Mouse (Mus musculus): ENCODE measurements around the gene Flad1. TPM values are rescaled to one million over a fixed set of nuclear protein-coding genes. Genes with fewer than 3 reads are reported as not detected.

The Flad1 gene
- polyA plus RNA-seq, 1 experiment from 2014 or later, result 28.8 TPM

DNA sequence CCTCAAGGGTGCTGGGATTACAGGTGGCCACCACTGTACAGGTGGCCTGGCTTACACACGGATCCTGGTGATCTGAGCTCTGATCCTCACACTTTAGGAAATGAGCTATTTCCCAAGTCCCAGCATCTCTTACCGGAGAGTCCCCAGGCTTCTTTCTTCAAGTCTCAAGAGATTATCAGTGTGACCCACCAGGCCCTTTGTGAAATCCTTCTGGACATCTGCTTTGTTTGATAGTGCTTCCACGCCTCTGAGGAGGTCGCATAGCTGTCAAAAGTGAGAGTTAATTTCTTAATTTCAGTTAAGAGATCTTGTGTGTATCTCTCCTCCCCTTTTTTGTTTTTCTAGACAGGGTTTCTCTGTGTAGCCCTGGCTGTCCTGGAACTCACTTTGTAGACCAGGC lies 14.2 kb upstream of the Flad1 start:
- H3K36me3 ChIP-seq (ENCODE audit: insufficient read depth, low read length), result peaks cover 19% of the 10 kb centered on the region
- DNase-seq (ENCODE audit: low spot score), result no peak
- ATAC-seq (replicated peaks; ENCODE audit: low FRiP score, low read depth), result no peak
- H3K9me3 ChIP-seq (replicated peaks; ENCODE audit: low read length), result no peaks in the 10 kb centered on the region
- no peak overlapping the region for H3K4me2 ChIP-seq (ENCODE audit: low read length)
- H3K27ac ChIP-seq, result no peak overlapping the region
- TF ChIP-seq CTCF (IDR thresholded peaks at IDR 0.05; ENCODE audit: low read depth), result no peak
- H3K9ac ChIP-seq (ENCODE audit: low read depth, low read length), result no peak overlapping the region
- H3K4me1 ChIP-seq (replicated peaks; ENCODE audit: insufficient read depth, low read length), result peaks cover 13% of the 10 kb centered on the region
- no peaks in the 10 kb centered on the region for H3K27me3 ChIP-seq (ENCODE audit: insufficient read depth, low read length)
- 90% methylated on average over 4 of the region's 4 CpGs for WGBS
- H3K4me3 ChIP-seq (replicated peaks; ENCODE audit: low read depth, low read length), result no peak overlapping the region

DNA sequence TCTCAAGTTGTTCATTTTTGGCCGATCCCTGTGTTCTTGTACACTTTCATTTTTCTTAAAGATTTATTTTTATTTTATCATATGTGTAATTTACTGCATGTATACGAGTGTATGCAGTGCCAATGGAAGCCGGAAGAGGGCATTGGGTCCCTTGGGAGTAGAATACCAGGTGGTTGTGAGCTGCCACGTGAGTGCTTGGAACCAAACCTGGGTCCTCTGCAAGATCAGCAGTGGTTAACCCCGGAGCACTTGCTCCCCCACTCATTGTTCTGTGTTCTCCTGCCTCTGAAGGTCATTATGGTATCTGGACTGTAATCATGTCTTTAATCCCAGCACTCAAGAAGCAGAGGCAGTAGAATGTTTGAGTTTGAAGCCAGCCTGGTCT lies 13.5 kb upstream of the Flad1 start:
- no peak overlapping the region for H3K27ac ChIP-seq
- H3K4me2 ChIP-seq (ENCODE audit: low read length), result no peak overlapping the region
- ATAC-seq (replicated peaks; ENCODE audit: low FRiP score, low read depth) (no peak), DNase-seq (ENCODE audit: low spot score) (no peak)
- no peak for TF ChIP-seq CTCF (IDR thresholded peaks at IDR 0.05; ENCODE audit: low read depth)
- H3K4me1 ChIP-seq (replicated peaks; ENCODE audit: insufficient read depth, low read length), result peaks cover 19% of the 10 kb centered on the region
- H3K9me3 ChIP-seq (replicated peaks; ENCODE audit: low read length), result no peaks in the 10 kb centered on the region
- H3K36me3 ChIP-seq (ENCODE audit: insufficient read depth, low read length), result peaks cover 19% of the 10 kb centered on the region
- no peaks in the 10 kb centered on the region for H3K27me3 ChIP-seq (ENCODE audit: insufficient read depth, low read length)
- 71% methylated on average over 5 of the region's 5 CpGs for whole genome bisulfite sequencing
- no peak overlapping the region for H3K9ac ChIP-seq (ENCODE audit: low read depth, low read length)
- no peak overlapping the region for H3K4me3 ChIP-seq (replicated peaks; ENCODE audit: low read depth, low read length)

- Histone ChIP-seq H3K9me3 (replicated peaks; ENCODE audit: low read length) (no peaks in the 10 kb centered on the region), H3K4me1 (replicated peaks; ENCODE audit: insufficient read depth, low read length) (peaks cover 22% of the 10 kb centered on the region), H3K27ac (no peak overlapping the region), H3K36me3 (ENCODE audit: insufficient read depth, low read length) (peaks cover 19% of the 10 kb centered on the region), H3K4me3 (replicated peaks; ENCODE audit: low read depth, low read length) (no peak overlapping the region), H3K4me2 (ENCODE audit: low read length) (no peak overlapping the region), H3K9ac (ENCODE audit: low read depth, low read length) (no peak overlapping the region), H3K27me3 (ENCODE audit: insufficient read depth, low read length) (no peaks in the 10 kb centered on the region)
- 61% methylated on average over 5 of the region's 5 CpGs for WGBS
- no peak for TF ChIP-seq CTCF (IDR thresholded peaks at IDR 0.05; ENCODE audit: low read depth)
- ATAC-seq (replicated peaks; ENCODE audit: low FRiP score, low read depth) (0 out of 2 replicates have a peak, but pooled peaks have one; percentile 11), DNase-seq (ENCODE audit: low spot score) (peak; percentile 41)
These were observed 12.9 kb upstream of the Flad1 start for GRCm38 (mm10) chr3:89424416-89425140.

- H3K27me3 ChIP-seq (ENCODE audit: insufficient read depth, low read length), result no peaks in the 10 kb centered on the region
- peaks cover 15% of the 10 kb centered on the region for H3K36me3 ChIP-seq (ENCODE audit: insufficient read depth, low read length)
- H3K9ac ChIP-seq (ENCODE audit: low read depth, low read length), result no peak overlapping the region; the same call in 1 of the 2 replicates
- no peak for ATAC-seq (replicated peaks; ENCODE audit: low FRiP score, low read depth)
- H3K4me2 ChIP-seq (ENCODE audit: low read length), result peak overlapping the region; percentile 91
- no peak overlapping the region for H3K27ac ChIP-seq
- H3K4me3 ChIP-seq (replicated peaks; ENCODE audit: low read depth, low read length), result peak overlapping the region; percentile 46
- no peak for DNase-seq (ENCODE audit: low spot score)
- H3K9me3 ChIP-seq (replicated peaks; ENCODE audit: low read length), result no peaks in the 10 kb centered on the region
- WGBS, result 61% methylated on average over 6 of the region's 6 CpGs
- H3K4me1 ChIP-seq (replicated peaks; ENCODE audit: insufficient read depth, low read length), result peaks cover 22% of the 10 kb centered on the region
- TF ChIP-seq CTCF (IDR thresholded peaks at IDR 0.05; ENCODE audit: low read depth), result no peak
These were observed 11.0 kb upstream of the Flad1 start for GRCm38 (mm10) chr3:89422556-89423205.

GRCm38 (mm10) chr3:89421810-89422473 lies 10.3 kb upstream of the Flad1 start:
- Histone ChIP-seq H3K27me3 (ENCODE audit: insufficient read depth, low read length) (no peaks in the 10 kb centered on the region), H3K27ac (peak overlapping the region; percentile 88), H3K4me3 (replicated peaks; ENCODE audit: low read depth, low read length) (peak overlapping the region; percentile 46), H3K36me3 (ENCODE audit: insufficient read depth, low read length) (peaks cover 7% of the 10 kb centered on the region), H3K4me1 (replicated peaks; ENCODE audit: insufficient read depth, low read length) (peaks cover 22% of the 10 kb centered on the region), H3K9me3 (replicated peaks; ENCODE audit: low read length) (no peaks in the 10 kb centered on the region), H3K9ac (ENCODE audit: low read depth, low read length) (peak overlapping the region; percentile 72), H3K4me2 (ENCODE audit: low read length) (peak overlapping the region; percentile 91)
- DNase-seq (ENCODE audit: low spot score) (peak; percentile 39), ATAC-seq (replicated peaks; ENCODE audit: low FRiP score, low read depth) (no peak)
- 10% methylated on average over 22 of the region's 22 CpGs for WGBS
- no peak for TF ChIP-seq CTCF (IDR thresholded peaks at IDR 0.05; ENCODE audit: low read depth)

GRCm38 (mm10) chr3:89421002-89421774 lies 9.5 kb upstream of the Flad1 start:
- peak overlapping the region; percentile 46 for H3K4me3 ChIP-seq (replicated peaks; ENCODE audit: low read depth, low read length)
- H3K4me1 ChIP-seq (replicated peaks; ENCODE audit: insufficient read depth, low read length), result peaks cover 22% of the 10 kb centered on the region
- DNase-seq (ENCODE audit: low spot score) (peak; percentile 98), ATAC-seq (replicated peaks; ENCODE audit: low FRiP score, low read depth) (peak; percentile 67)
- no peak for TF ChIP-seq CTCF (IDR thresholded peaks at IDR 0.05; ENCODE audit: low read depth)
- H3K4me2 ChIP-seq (ENCODE audit: low read length), result peak overlapping the region; percentile 91
- peak overlapping the region; percentile 72 for H3K9ac ChIP-seq (ENCODE audit: low read depth, low read length)
- H3K9me3 ChIP-seq (replicated peaks; ENCODE audit: low read length), result no peaks in the 10 kb centered on the region
- peak overlapping the region; percentile 88 for H3K27ac ChIP-seq
- WGBS, result 4% methylated on average over 11 of the region's 11 CpGs
- no peaks in the 10 kb centered on the region for H3K27me3 ChIP-seq (ENCODE audit: insufficient read depth, low read length)
- H3K36me3 ChIP-seq (ENCODE audit: insufficient read depth, low read length), result peaks cover 7% of the 10 kb centered on the region; the same call in 1 of the 2 replicates

Measured in kidney, postnatal 0 days (tissue).